9 mouse cellular contexts compared by ENCODE assay signal in the genomic region with DNA sequence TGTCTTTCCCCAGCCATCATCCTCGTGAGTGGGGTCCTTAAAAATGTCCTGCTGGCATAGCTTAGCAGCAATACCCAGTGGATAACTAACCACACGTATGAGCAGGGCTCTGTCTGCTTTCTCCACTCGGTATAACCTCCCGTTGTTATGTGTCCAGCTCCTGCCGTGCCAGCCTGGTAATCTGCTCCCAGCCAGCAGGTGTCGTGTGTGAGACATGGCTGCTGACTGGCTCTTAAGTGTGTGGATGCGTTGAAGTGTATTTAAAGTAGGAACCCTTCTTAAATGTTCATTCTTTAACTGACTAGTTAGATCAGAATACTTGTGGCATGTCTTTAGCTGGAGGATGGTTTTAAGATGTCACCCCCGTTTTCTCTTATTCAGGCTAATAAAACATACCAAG.
DNase-seq lines count a peak whose midpoint lies in the region; ATAC-seq and TF ChIP-seq lines count a peak whose summit lies in the region.
"Had no signal": no experiment of that assay in that cellular context is flagged by ENCODE, and none has a peak within 500 bp of the region (broad histone marks: within the 10 kb centered on the region; RNA-seq: fewer than 3 reads in every experiment).

No protein-coding gene starts in this region.

- H3K4me2 ChIP-seq in liver, embryonic 12.5 days, result no peak overlapping the region
- H3K4me2 ChIP-seq in forebrain, postnatal 0 days (ENCODE audit: low read depth), result no peak overlapping the region; the same call in 1 of the 2 replicates
- no peak overlapping the region for H3K4me2 ChIP-seq in intestine, embryonic 15.5 days (replicated peaks)
- no peak overlapping the region for H3K4me2 ChIP-seq in midbrain, embryonic 15.5 days

- 61% methylated on average over 8 of the region's 8 CpGs for WGBS in liver, embryonic 12.5 days (ENCODE audit: insufficient replicate concordance)
- 27% methylated on average over 8 of the region's 8 CpGs for WGBS in forebrain, postnatal 0 days
- WGBS in intestine, embryonic 15.5 days, result 34% methylated on average over 8 of the region's 8 CpGs
- WGBS in midbrain, embryonic 15.5 days, result 37% methylated on average over 8 of the region's 8 CpGs
- WGBS in spleen, adult 2 months, result 52% methylated on average over 8 of the region's 8 CpGs

- no peak for TF ChIP-seq POLR2A in spleen, adult 2 months (IDR thresholded peaks at IDR 0.05; ENCODE audit: low read depth, low read length)

- H3K27me3 ChIP-seq in liver, embryonic 12.5 days (replicated peaks), result no peaks in the 10 kb centered on the region
- no peaks in the 10 kb centered on the region for H3K27me3 ChIP-seq in forebrain, postnatal 0 days (ENCODE audit: insufficient read depth, low read length)
- no peaks in the 10 kb centered on the region for H3K27me3 ChIP-seq in intestine, embryonic 15.5 days (replicated peaks)
- no peaks in the 10 kb centered on the region for H3K27me3 ChIP-seq in midbrain, embryonic 15.5 days (replicated peaks)
- H3K27me3 ChIP-seq in spleen, adult 2 months (ENCODE audit: control insufficient read depth, insufficient read depth, low read length), result no peaks in the 10 kb centered on the region
- H3K27me3 ChIP-seq: megakaryocyte, embryonic 14.5 days had no signal

- H3K4me1 ChIP-seq in liver, embryonic 12.5 days, result no peaks in the 10 kb centered on the region
- H3K4me1 ChIP-seq in forebrain, postnatal 0 days (ENCODE audit: insufficient read depth), result no peaks in the 10 kb centered on the region
- no peaks in the 10 kb centered on the region for H3K4me1 ChIP-seq in intestine, embryonic 15.5 days (replicated peaks)
- H3K4me1 ChIP-seq in midbrain, embryonic 15.5 days, result no peaks in the 10 kb centered on the region
- H3K4me1 ChIP-seq in spleen, adult 2 months (ENCODE audit: control insufficient read depth, insufficient read depth, insufficient read length), result no peaks in the 10 kb centered on the region
- H3K4me1 ChIP-seq: megakaryocyte, embryonic 14.5 days had no signal

- intact Hi-C loops in left cerebral cortex, postnatal 4 days (cut with DNase I), result loop anchor here (5.0 kb wide), 3 partner anchors 245 to 320 kb away; partner anchors contain the start of gene Bhlhe40

- H3K9ac ChIP-seq in liver, embryonic 12.5 days, result no peak overlapping the region
- H3K9ac ChIP-seq in forebrain, postnatal 0 days, result no peak overlapping the region
- H3K9ac ChIP-seq in intestine, embryonic 15.5 days, result no peak overlapping the region
- H3K9ac ChIP-seq in midbrain, embryonic 15.5 days, result no peak overlapping the region

- ATAC-seq in liver, embryonic 12.5 days, result no peak
- peak; percentile 93 for ATAC-seq in forebrain, postnatal 0 days
- peak; percentile 83 for ATAC-seq in intestine, embryonic 15.5 days
- ATAC-seq in midbrain, embryonic 15.5 days (replicated peaks), result peak; percentile 95

- H3K27ac ChIP-seq in liver, embryonic 12.5 days, result no peak overlapping the region
- no peak overlapping the region for H3K27ac ChIP-seq in forebrain, postnatal 0 days (ENCODE audit: low read depth, low read length)
- no peak overlapping the region for H3K27ac ChIP-seq in intestine, embryonic 15.5 days
- H3K27ac ChIP-seq in midbrain, embryonic 15.5 days, result no peak overlapping the region
- no peak overlapping the region for H3K27ac ChIP-seq in spleen, adult 2 months (ENCODE audit: insufficient read depth, low read length)

- no peaks in the 10 kb centered on the region for H3K9me3 ChIP-seq in liver, embryonic 12.5 days (replicated peaks)
- H3K9me3 ChIP-seq in forebrain, postnatal 0 days (ENCODE audit: low read length), result no peaks in the 10 kb centered on the region
- no peaks in the 10 kb centered on the region for H3K9me3 ChIP-seq in intestine, embryonic 15.5 days
- no peaks in the 10 kb centered on the region for H3K9me3 ChIP-seq in midbrain, embryonic 15.5 days
- H3K9me3 ChIP-seq: megakaryocyte, embryonic 14.5 days had no signal

- DNase-seq in liver, result peak; percentile 46
- peak; percentile 71 for DNase-seq in cerebellum, adult 8-10 months
- peak; percentile 85 for DNase-seq in forebrain, postnatal 0 days
- DNase-seq in left cerebral cortex, postnatal 4 days, result peak; percentile 58
- peak in 1 of 2 experiments; percentile 22 for DNase-seq in spleen, adult 2 months (ENCODE audit: low read depth in 1 of 2, low spot score in 2 of 2)

- peaks cover 24% of the 10 kb centered on the region for H3K36me3 ChIP-seq in liver, embryonic 12.5 days
- H3K36me3 ChIP-seq in forebrain, postnatal 0 days (ENCODE audit: insufficient read depth), result peaks cover 20% of the 10 kb centered on the region
- no peaks in the 10 kb centered on the region for H3K36me3 ChIP-seq in intestine, embryonic 15.5 days
- H3K36me3 ChIP-seq in midbrain, embryonic 15.5 days (replicated peaks), result no peaks in the 10 kb centered on the region
- peaks cover 40% of the 10 kb centered on the region for H3K36me3 ChIP-seq in spleen, adult 2 months (ENCODE audit: control insufficient read depth, insufficient read depth, low read length)

- TF ChIP-seq CTCF in forebrain, postnatal 0 days (IDR thresholded peaks at IDR 0.05; ENCODE audit: low read depth), result peak; percentile 98
- TF ChIP-seq CTCF in spleen, adult 2 months (IDR thresholded peaks at IDR 0.05; ENCODE audit: extremely low read depth, insufficient read depth, insufficient read length, insufficient replicate concordance), result peak; percentile 72; the same call in 1 of the 2 replicates

- no peak overlapping the region for H3K4me3 ChIP-seq in liver, embryonic 12.5 days
- H3K4me3 ChIP-seq in forebrain, postnatal 0 days (ENCODE audit: low read depth, low read length), result no peak overlapping the region
- H3K4me3 ChIP-seq in intestine, embryonic 15.5 days (replicated peaks), result no peak overlapping the region
- H3K4me3 ChIP-seq in midbrain, embryonic 15.5 days, result no peak overlapping the region
- no peak overlapping the region for H3K4me3 ChIP-seq in spleen, adult 2 months (ENCODE audit: extremely low read depth, insufficient read depth, insufficient read length)
- H3K4me3 ChIP-seq: megakaryocyte, embryonic 14.5 days had no signal
